Mouse (Mus musculus) gastrocnemius, postnatal 25 days (tissue): ENCODE measurements around the gene Chst10. TPM values are rescaled to one million over a fixed set of nuclear protein-coding genes. Genes with fewer than 3 reads are reported as not detected.

Experiments
- total RNA-seq, 2 experiments: library from RNA; stranded (reverse); gene quantifications; 1 replicate in 1 of 2; 2 replicates in 1 of 2; pipeline ENCODE4 v1.2.3; 2021

The Chst10 gene
- total RNA-seq, 2 experiments from 2014 or later, result 0.26 to 0.27 TPM

Other genes starting within 250 kb of the Chst10 start
- gene Aff3, start 233.2 kb downstream of the Chst10 start, total RNA-seq, result 1 to 10 TPM; 1.4 to 1.8 TPM
- gene Lonrf2, start 61.5 kb downstream of the Chst10 start, total RNA-seq, result 1 to 10 TPM in 1 of 2 experiments, under 1 TPM in 1; 0.69 to 1.0 TPM
- not detected for gene Nms, start 41.0 kb upstream of the Chst10 start, total RNA-seq
- 10 to 100 TPM; 58.6 to 58.7 TPM for gene Pdcl3, start 87.4 kb upstream of the Chst10 start, total RNA-seq